Mouse (Mus musculus) central nervous system, embryonic 11.5 days (tissue): ENCODE results near the gene Klk1b9. TPM values are rescaled to one million over a fixed set of nuclear protein-coding genes. Genes with fewer than 3 reads are reported as not detected.

ENCODE experiments used
- polyA plus RNA-seq: library from polyadenylated mRNA; depleted of rRNA; stranded (reverse); fragments of >200 nt; gene quantifications from 2 replicates; pipeline ENCODE4 v1.2.3, GENCODE M21; 2012; rRNA removed

Gene Klk1b9
- not detected in 2 replicates for polyA plus RNA-seq

GRCm38 (mm10) chr7:43975761-43976160 lies at the start of gene Klk1b9:
Klk1b9 (plus strand) TSS chr7:43976061.

GRCm38 (mm10) chr7:43933440-43933839 lies 42.4 kb upstream of the Klk1b9 start, which contains the start of gene Klk15:
Klk15 (plus strand) TSS chr7:43933740.

GRCm38 (mm10) chr7:43950364-43950763 lies 25.5 kb upstream of the Klk1b9 start, which contains the start of gene Klk1b8:
Klk1b8 (plus strand) TSS chr7:43950664.

GRCm38 (mm10) chr7:43966451-43966850 lies 9.4 kb upstream of the Klk1b9 start, which contains the start of gene Klk1b1:
Klk1b1 (plus strand) TSS chr7:43966751.

GRCm38 (mm10) chr7:43995577-43995976 lies 19.7 kb downstream of the Klk1b9 start, which contains the start of gene Klk1b11:
Klk1b11 (plus strand) TSS chr7:43995877.

GRCm38 (mm10) chr7:44011868-44012267 lies 36.0 kb downstream of the Klk1b9 start, which contains the start of gene Klk1b26:
Klk1b26 (plus strand) TSS chr7:44012168.

Other genes with a start within 250 kb of the Klk1b9 start
- gene Klk12, start 207.2 kb upstream of the Klk1b9 start, polyA plus RNA-seq: not detected in 2 replicates
- gene Klk11, start 201.5 kb upstream of the Klk1b9 start, polyA plus RNA-seq: not detected in 2 replicates
- 0.18 and 0.27 TPM in 2 replicates for gene Klk10, start 195.0 kb upstream of the Klk1b9 start, polyA plus RNA-seq
- 0.04 TPM in 1 of 2 replicates, not detected in the other for gene Klk9, start 184.2 kb upstream of the Klk1b9 start, polyA plus RNA-seq
- gene Klk8, start 178.5 kb upstream of the Klk1b9 start, polyA plus RNA-seq: 9.3 TPM in 2 replicates
- 0.07 and 0.12 TPM in 2 replicates for gene Klk7, start 164.8 kb upstream of the Klk1b9 start, polyA plus RNA-seq
- gene Klk6, start 151.6 kb upstream of the Klk1b9 start, polyA plus RNA-seq: 0.17 TPM in 1 of 2 replicates, not detected in the other
- 0.05 and 0.07 TPM in 2 replicates for gene Klk5, start 134.1 kb upstream of the Klk1b9 start, polyA plus RNA-seq
- 0.15 TPM in 1 of 2 replicates, not detected in the other for gene Klk4, start 94.9 kb upstream of the Klk1b9 start, polyA plus RNA-seq
- gene Klk15, start 42.3 kb upstream of the Klk1b9 start, polyA plus RNA-seq: not detected in 2 replicates
- not detected in 2 replicates for gene Klk1b8, start 25.4 kb upstream of the Klk1b9 start, polyA plus RNA-seq
- not detected in 2 replicates for gene Klk1b1, start 9.3 kb upstream of the Klk1b9 start, polyA plus RNA-seq
- not detected in 2 replicates for gene Klk1b11, start 19.8 kb downstream of the Klk1b9 start, polyA plus RNA-seq
- gene Klk1b26, start 36.1 kb downstream of the Klk1b9 start, polyA plus RNA-seq: not detected in 2 replicates
- not detected in 2 replicates for gene Klk1b27, start 76.2 kb downstream of the Klk1b9 start, polyA plus RNA-seq
- gene Klk1b21, start 126.3 kb downstream of the Klk1b9 start, polyA plus RNA-seq: not detected in 2 replicates
- not detected in 2 replicates for gene Klk1b22, start 136.6 kb downstream of the Klk1b9 start, polyA plus RNA-seq
- gene Klk1b16, start 160.7 kb downstream of the Klk1b9 start, polyA plus RNA-seq: not detected in 2 replicates
- 0.07 and 0.10 TPM in 2 replicates for gene Klk1b24, start 212.2 kb downstream of the Klk1b9 start, polyA plus RNA-seq
- not detected in 2 replicates for gene Klk1b3, start 222.1 kb downstream of the Klk1b9 start, polyA plus RNA-seq
- not detected in 2 replicates for gene Klk1b4, start 231.4 kb downstream of the Klk1b9 start, polyA plus RNA-seq
- gene Klk1b5, start 239.9 kb downstream of the Klk1b9 start, polyA plus RNA-seq: not detected in 2 replicates
- gene Klk1, start 249.3 kb downstream of the Klk1b9 start, polyA plus RNA-seq: 0.17 TPM in 1 of 2 replicates, not detected in the other